Mouse (Mus musculus): ENCODE data around the gene Jchain. TPM values are rescaled to one million over a fixed set of nuclear protein-coding genes. Genes with fewer than 3 reads are reported as not detected.

The Jchain gene
- polyA plus RNA-seq, 1 experiment from 2014 or later, result not detected

- 86% methylated on average over 5 of the region's 5 CpGs for WGBS
- H3K27me3 ChIP-seq, result no peaks in the 10 kb centered on the region
- H3K9me3 ChIP-seq (replicated peaks), result no peaks in the 10 kb centered on the region
- no peak overlapping the region for H3K9ac ChIP-seq
- H3K4me2 ChIP-seq, result no peak overlapping the region
- no peak overlapping the region for H3K4me3 ChIP-seq (replicated peaks)
- no peak overlapping the region for H3K27ac ChIP-seq
- ATAC-seq (replicated peaks; ENCODE audit: low FRiP score), result no peak
- no peaks in the 10 kb centered on the region for H3K4me1 ChIP-seq
- H3K36me3 ChIP-seq, result no peaks in the 10 kb centered on the region
These were observed 36.6 kb downstream of the Jchain start for GRCm38 (mm10) chr5:88491111-88491510.

- no peak overlapping the region for H3K4me2 ChIP-seq
- H3K27me3 ChIP-seq, result no peaks in the 10 kb centered on the region
- no peak overlapping the region for H3K4me3 ChIP-seq (replicated peaks)
- 75% methylated on average over 2 of the region's 2 CpGs for WGBS
- no peak overlapping the region for H3K27ac ChIP-seq
- no peak overlapping the region for H3K9ac ChIP-seq
- no peak for ATAC-seq (replicated peaks; ENCODE audit: low FRiP score)
- H3K9me3 ChIP-seq (replicated peaks), result no peaks in the 10 kb centered on the region
- no peaks in the 10 kb centered on the region for H3K4me1 ChIP-seq
- H3K36me3 ChIP-seq, result no peaks in the 10 kb centered on the region
These were observed 38.7 kb downstream of the Jchain start for GRCm38 (mm10) chr5:88489004-88489403.

GRCm38 (mm10) chr5:88487675-88488074 is 40.0 kb downstream of the Jchain start, which contains the start of gene Enam:
Gene Enam, plus strand, starts transcription at chr5:88487975.
- Histone ChIP-seq H3K4me1 (no peaks in the 10 kb centered on the region), H3K4me3 (replicated peaks) (no peak within 1 kb of the TSS), H3K27ac (no peak within 1 kb of the TSS), H3K9me3 (replicated peaks) (no peaks in the 10 kb centered on the region), H3K4me2 (no peak within 1 kb of the TSS), H3K36me3 (no peaks in the 10 kb centered on the region), H3K9ac (no peak within 1 kb of the TSS), H3K27me3 (no peaks in the 10 kb centered on the region)
- ATAC-seq (replicated peaks; ENCODE audit: low FRiP score), result no peak

Other genes with a start within 250 kb of the Jchain start
- gene Prol1, start 210.6 kb downstream of the Jchain start, polyA plus RNA-seq (2015; fragmentation: Nextera tagmentation; extraction: Ambion mirVana), result not detected in 2 replicates
- gene Amtn, start 151.8 kb downstream of the Jchain start, polyA plus RNA-seq (2015; fragmentation: Nextera tagmentation; extraction: Ambion mirVana), result not detected in 2 replicates
- gene Ambn, start 71.9 kb downstream of the Jchain start, polyA plus RNA-seq (2015; fragmentation: Nextera tagmentation; extraction: Ambion mirVana), result 0.08 and 1.2 TPM in 2 replicates
- gene Enam, start 39.9 kb downstream of the Jchain start, polyA plus RNA-seq (2015; fragmentation: Nextera tagmentation; extraction: Ambion mirVana), result not detected in 2 replicates
- 72.8 and 75.6 TPM in 2 replicates for gene Utp3, start 26.6 kb upstream of the Jchain start, polyA plus RNA-seq (2015; fragmentation: Nextera tagmentation; extraction: Ambion mirVana)
- gene Rufy3, start 37.1 kb upstream of the Jchain start, polyA plus RNA-seq (2015; fragmentation: Nextera tagmentation; extraction: Ambion mirVana), result 17.7 and 19.3 TPM in 2 replicates
- gene Grsf1, start 148.3 kb upstream of the Jchain start, polyA plus RNA-seq (2015; fragmentation: Nextera tagmentation; extraction: Ambion mirVana), result 57.8 and 61.0 TPM in 2 replicates
- gene Mob1b, start 193.0 kb upstream of the Jchain start, polyA plus RNA-seq (2015; fragmentation: Nextera tagmentation; extraction: Ambion mirVana), result 10.1 and 12.1 TPM in 2 replicates
- gene Dck, start 237.1 kb upstream of the Jchain start, polyA plus RNA-seq (2015; fragmentation: Nextera tagmentation; extraction: Ambion mirVana), result 47.1 and 48.3 TPM in 2 replicates